Mouse (Mus musculus): ENCODE data around the gene Slc38a3. TPM values are rescaled to one million over a fixed set of nuclear protein-coding genes. Genes with fewer than 3 reads are reported as not detected.
A peak's percentile ranks its signal among the peaks of the same experiment; 100 is the strongest.

Slc38a3 gene
- total RNA-seq, 2 experiments from 2014 or later: 8.0 to 8.1 TPM

- DNase-seq: no peak
These were observed 51.2 kb downstream of the Slc38a3 start for GRCm38 (mm10) chr9:107618098-107618497.

- no peak for DNase-seq
These were observed 51.9 kb downstream of the Slc38a3 start for GRCm38 (mm10) chr9:107617461-107617860.

GRCm38 (mm10) chr9:107615035-107615434 is 54.3 kb downstream of the Slc38a3 start:
- no peak for DNase-seq

DNA sequence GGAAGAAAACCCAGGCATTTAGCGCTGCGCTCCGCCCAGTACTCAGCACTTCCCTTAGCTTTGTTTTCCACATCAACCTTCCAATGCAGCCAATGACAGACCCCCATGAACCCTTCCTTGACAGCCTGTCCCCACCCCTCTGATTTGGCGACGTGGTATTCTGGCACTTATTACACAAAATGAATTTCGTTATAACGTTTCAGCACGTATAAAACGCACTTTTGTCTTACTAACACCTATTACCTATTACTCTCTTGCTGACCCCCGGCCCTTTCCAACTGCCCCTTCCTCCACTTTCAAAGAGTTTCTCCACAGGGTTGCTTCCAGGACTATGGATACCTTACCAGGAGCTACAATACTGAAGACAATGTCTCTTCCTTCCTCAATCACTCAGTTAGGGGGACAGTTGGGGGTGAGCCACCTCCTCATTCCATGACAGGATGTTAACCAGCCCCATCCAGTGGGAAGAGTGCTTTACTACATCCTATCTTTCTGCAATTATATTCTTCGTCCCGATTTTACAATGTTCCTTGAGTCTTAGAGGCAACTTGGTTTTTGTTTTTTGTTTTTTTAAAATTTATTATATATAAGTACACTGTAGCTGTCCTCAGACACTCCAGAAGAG is 56.3 kb downstream of the Slc38a3 start:
- DNase-seq: peak; percentile 56

DNA sequence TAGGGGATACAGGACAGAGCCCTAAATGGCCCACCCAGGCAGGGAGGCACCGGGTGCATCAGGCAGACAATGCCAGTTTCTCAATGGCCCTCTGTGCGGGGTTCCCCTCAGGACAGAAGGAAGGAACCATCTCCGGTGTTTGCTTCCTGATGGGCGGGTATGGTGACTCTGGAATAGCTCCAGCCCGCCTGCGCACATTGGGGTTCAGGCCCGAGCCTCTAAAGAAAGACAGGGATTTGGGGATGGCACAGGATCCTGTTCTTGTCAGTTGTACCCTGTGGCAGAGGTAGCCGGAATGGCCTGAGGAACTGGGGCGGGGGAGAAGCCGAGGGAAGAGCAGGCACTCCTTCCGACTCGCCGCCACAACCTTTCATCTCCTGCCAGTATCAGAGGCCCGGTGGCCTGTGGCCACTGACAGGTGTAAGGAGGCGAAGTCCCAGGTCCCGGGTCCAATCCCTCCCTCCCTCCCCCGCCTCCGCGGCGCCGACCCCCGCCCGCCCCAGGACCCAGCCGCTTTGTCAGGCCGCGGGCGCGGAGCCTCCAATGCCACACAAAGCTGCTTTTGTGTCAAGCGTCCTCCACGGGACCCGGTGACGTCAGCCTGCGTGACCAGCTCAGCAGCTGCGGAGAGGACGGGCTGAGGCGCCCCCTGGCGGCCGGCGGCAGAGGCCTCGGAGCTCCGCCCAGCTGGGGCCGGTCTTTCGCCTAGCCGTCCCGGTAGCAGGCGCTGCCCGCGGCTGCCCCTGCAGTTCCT is 57.0 kb downstream of the Slc38a3 start:
- DNase-seq: peak; percentile 100

GRCm38 (mm10) chr9:107611456-107612190 is 57.7 kb downstream of the Slc38a3 start:
- peak; percentile 28 for DNase-seq

DNA sequence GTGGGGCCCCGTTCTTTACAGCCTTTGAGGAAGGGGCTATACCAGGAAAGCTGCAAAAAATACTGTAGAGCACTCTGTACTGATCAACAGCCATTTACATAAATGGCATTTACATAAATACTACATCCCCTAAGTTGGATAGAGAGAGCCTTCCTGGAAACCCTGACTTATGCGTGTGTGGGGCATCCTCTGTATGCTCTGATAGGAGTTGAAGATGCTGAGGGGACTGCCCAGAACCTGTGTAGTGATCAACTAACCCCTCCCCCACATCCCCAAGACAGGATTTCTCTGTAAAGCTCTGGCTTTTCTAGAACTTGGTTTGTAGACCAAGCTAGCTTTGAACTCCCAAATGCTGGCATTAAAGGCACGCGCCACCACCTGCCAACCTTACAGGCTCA is 59.9 kb downstream of the Slc38a3 start:
- DNase-seq: no peak

- peak; percentile 59 for DNase-seq
These were observed 60.4 kb downstream of the Slc38a3 start, which contains the start of gene Sema3b for GRCm38 (mm10) chr9:107608741-107609432. Sema3b (minus strand) TSS chr9:107609229.

GRCm38 (mm10) chr9:107607653-107608245 is 61.6 kb downstream of the Slc38a3 start:
- DNase-seq: no peak

DNA sequence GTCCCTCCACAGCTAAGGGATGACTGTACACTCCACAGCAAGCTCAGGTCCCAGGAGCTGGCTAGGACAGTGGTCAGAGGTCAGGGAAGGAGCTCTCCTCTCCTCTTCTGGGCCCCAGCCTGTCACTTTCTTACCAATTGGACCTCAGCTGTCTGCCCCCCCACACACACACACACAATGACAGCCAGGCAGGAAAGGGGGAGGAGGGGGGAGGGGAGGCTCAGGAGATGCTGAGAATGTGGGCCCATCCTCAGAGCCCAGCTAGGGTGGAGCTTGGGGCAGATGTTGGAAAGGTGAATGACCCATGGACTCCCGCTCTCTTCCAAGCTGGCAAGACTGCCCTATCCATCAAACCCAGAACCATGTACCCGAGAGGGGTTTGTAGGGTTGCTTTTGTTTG is 62.3 kb downstream of the Slc38a3 start:
- DNase-seq: no peak

DNA sequence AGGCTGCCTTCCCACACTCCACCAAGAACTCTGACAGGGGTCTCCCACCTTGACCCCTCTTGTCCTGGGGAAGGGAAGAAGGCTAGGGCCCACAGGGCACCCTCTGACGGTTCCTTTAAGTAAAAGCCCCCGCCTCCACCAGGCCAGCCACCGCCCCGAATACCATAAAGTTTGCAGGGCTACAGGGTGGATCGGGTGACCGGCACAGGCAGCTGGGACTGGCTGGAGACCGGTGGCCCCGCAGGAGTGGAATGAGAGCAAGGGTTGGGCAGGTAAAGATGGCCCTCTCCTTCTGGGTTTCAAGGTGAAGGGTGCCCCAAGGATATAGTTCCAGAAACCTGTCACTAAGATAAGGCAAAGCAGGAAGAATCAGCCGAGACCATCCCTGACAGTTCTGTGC is 62.7 kb downstream of the Slc38a3 start:
- DNase-seq: peak; percentile 64

DNA sequence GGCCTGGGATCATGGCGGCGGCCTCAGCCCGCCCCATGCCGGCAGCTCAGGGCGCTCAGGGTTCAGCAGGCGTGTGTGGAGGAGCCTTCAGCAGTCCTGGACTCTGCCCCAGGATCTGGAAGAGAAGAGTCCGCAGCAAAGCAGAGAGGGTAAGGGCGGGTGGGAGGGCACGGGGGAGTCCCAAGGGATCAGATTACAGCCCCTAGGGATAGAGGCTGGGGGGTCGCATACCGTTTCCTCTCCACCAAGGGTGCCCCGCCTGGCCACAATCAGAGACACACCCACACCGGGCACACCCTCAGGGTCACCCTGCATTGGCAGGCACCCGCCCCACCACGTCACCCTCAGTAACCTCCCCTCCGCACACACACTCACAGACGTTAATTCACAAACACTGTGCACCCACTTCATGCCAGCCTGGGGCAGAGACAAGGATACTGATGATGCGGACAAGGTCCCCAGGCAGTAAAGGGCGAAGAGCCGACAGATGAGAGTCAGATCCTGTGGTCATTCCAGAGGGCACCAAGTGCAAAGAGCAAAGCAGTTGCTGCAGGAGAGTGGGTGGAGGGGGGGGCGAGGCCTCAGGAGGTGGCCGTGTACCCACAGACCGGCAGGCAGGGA is 64.2 kb downstream of the Slc38a3 start:
- DNase-seq: peak; percentile 57

DNA sequence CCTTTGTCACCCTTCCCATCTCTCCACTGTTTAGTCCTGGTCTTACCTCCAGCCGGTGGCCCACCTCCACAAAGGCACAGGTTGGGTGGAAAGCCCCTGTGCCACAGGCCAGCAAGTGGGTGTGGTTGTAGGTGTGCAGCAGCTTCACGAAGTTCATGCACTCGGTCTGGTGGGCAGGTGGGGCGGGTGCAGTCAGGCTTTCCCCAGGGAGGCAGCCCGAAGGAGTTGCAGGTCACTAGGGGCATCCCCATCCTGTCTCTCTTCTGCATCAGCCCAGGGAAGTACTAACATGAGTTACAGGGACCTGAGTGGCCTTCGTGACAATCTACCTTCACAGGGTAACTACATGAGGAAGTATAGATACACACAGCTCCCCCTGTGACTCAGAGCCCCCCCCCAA is 66.1 kb downstream of the Slc38a3 start:
- no peak for DNase-seq

GRCm38 (mm10) chr9:107602068-107602648 is 67.2 kb downstream of the Slc38a3 start:
- DNase-seq: peak; percentile 98

DNA sequence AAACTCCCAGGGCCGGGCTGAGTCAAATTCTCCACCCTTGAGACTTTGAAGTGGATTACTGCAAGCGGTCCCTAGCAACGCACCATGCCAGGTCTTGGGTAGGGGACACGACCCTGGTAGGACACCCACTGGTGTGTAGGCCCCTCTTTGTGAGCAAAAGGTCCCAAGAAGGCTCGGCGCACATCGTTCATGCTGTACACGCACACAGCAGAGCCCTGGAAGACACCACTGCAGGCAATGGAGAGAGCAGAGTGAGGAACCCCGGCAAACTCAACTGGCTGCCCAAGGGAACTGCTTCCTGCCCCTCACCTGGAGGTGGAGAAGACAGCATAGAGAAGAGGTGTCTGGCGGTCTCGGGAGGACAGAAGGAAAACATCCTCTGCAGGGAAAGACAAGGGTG is 68.1 kb downstream of the Slc38a3 start:
- no peak for DNase-seq

GRCm38 (mm10) chr9:107600745-107601144 is 68.6 kb downstream of the Slc38a3 start:
- no peak for DNase-seq

Other genes with a start within 250 kb of the Slc38a3 start
- 10 to 100 TPM; 22.1 to 22.8 TPM for gene Tmem115, start 135.6 kb downstream of the Slc38a3 start, total RNA-seq (2021)
- 1 to 10 TPM; 6.6 to 7.2 TPM for gene Cyb561d2, start 127.3 kb downstream of the Slc38a3 start, total RNA-seq (2021)
- 10 to 100 TPM; 12.0 TPM for gene Nprl2, start 127.3 kb downstream of the Slc38a3 start, total RNA-seq (2021)
- under 1 TPM; 0.26 to 0.32 TPM for gene Zmynd10, start 122.2 kb downstream of the Slc38a3 start, total RNA-seq (2021)
- 10 to 100 TPM; 38.8 to 39.4 TPM for gene Rassf1, start 118.0 kb downstream of the Slc38a3 start, total RNA-seq (2021)
- 10 to 100 TPM; 22.3 to 24.0 TPM for gene Tusc2, start 106.3 kb downstream of the Slc38a3 start, total RNA-seq (2021)
- gene Hyal2, start 101.6 kb downstream of the Slc38a3 start, total RNA-seq (2021): 10 to 100 TPM; 43.4 to 49.7 TPM
- gene Hyal1, start 92.6 kb downstream of the Slc38a3 start, total RNA-seq (2021): 1 to 10 TPM; 3.4 to 4.7 TPM
- 10 to 100 TPM; 12.2 to 12.4 TPM for gene Naa80, start 90.6 kb downstream of the Slc38a3 start, total RNA-seq (2021)
- gene Hyal3, start 88.7 kb downstream of the Slc38a3 start, total RNA-seq (2021): 1 to 10 TPM in 1 of 2 experiments, under 1 TPM in 1; 0.74 to 1.1 TPM
- gene Ifrd2, start 81.9 kb downstream of the Slc38a3 start, total RNA-seq (2021): 10 to 100 TPM; 41.6 to 44.4 TPM
- gene Sema3b, start 60.3 kb downstream of the Slc38a3 start, total RNA-seq (2021): 10 to 100 TPM; 16.2 to 18.8 TPM
- gene Gnai2, start 34.2 kb downstream of the Slc38a3 start, total RNA-seq (2021): 100 to 1,000 TPM; 462 to 469 TPM
- gene Gnat1, start 10.2 kb upstream of the Slc38a3 start, total RNA-seq (2021): not detected
- 10 to 100 TPM; 18.7 to 20.9 TPM for gene Sema3f, start 40.9 kb upstream of the Slc38a3 start, total RNA-seq (2021)
- gene Rbm5, start 101.5 kb upstream of the Slc38a3 start, total RNA-seq (2021): 10 to 100 TPM; 65.4 to 73.1 TPM
- 10 to 100 TPM; 40.3 to 40.6 TPM for gene Rbm6, start 203.7 kb upstream of the Slc38a3 start, total RNA-seq (2021)
- 1 to 10 TPM; 6.1 TPM for gene Mon1a, start 218.6 kb upstream of the Slc38a3 start, total RNA-seq (2021)
- 1 to 10 TPM; 2.9 to 3.1 TPM for gene Mst1r, start 237.3 kb upstream of the Slc38a3 start, total RNA-seq (2021)

Data from heart, postnatal 4 days (tissue).